Mouse (Mus musculus) gastrocnemius, postnatal 25 days (tissue): ENCODE results near the gene Col4a2. TPM values are rescaled to one million over a fixed set of nuclear protein-coding genes. Genes with fewer than 3 reads are reported as not detected.

Experiments
- DNase-seq: peaks from one replicate; pipeline ENCODE4 v3.0.0; 2022
- total RNA-seq, 2 experiments: library from RNA; stranded (reverse); gene quantifications; 1 replicate in 1 of 2; 2 replicates in 1 of 2; pipeline ENCODE4 v1.2.3; 2021

The Col4a2 gene
- total RNA-seq, 2 experiments from 2014 or later, result 101 to 136 TPM

DNA sequence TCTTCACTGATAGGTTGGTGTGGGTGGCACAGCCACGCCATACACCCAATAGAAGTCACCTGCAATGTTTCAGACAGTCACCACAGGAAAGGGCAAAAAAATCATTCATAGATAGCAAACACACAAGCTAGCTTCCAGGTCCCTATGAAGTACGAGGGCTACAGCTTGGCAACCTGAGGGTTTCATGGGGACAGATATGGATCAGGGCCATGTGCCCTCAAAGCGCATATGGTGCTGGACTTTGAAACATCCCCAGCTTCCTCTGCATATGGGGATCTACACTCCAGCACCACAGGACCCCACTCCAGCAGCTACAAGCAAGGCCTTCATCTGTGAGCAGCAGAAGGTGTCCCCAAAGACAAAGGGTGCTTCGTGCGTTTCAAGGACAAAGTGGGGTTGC lies 47.2 kb downstream of the Col4a2 start:
- DNase-seq, result no peak

DNA sequence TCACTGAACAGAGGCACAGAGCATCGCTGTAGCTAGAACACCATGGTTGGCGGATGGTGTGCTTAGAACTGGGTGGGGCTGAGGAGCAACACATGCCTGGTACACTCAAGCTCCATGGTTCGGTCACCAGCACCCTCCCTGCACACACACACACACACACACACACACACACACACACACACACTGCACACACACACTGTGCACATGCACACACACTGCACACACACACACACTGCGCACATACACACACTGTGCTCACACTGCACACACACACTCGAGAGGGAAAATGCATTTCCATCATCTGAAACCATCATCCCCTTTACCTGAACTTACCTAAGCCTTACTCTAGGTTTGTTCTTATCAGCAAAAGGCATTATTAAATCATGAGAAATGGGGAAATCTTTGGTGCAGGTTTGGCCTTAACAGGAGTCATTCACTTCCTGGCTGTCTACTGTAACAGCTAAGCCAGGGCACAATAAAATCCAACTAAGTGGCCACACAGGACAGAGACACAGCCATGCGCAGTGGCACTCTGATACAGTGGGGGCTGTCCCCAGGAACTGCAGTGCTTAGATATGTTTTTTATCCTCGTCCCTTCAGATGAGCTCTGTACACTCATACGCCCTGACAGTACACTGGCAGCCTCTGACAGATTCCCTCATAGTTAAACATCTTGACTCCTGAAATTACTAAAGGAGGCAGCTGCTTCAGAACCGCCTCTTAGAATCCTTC lies 49.1 kb downstream of the Col4a2 start:
- DNase-seq, result no peak

DNA sequence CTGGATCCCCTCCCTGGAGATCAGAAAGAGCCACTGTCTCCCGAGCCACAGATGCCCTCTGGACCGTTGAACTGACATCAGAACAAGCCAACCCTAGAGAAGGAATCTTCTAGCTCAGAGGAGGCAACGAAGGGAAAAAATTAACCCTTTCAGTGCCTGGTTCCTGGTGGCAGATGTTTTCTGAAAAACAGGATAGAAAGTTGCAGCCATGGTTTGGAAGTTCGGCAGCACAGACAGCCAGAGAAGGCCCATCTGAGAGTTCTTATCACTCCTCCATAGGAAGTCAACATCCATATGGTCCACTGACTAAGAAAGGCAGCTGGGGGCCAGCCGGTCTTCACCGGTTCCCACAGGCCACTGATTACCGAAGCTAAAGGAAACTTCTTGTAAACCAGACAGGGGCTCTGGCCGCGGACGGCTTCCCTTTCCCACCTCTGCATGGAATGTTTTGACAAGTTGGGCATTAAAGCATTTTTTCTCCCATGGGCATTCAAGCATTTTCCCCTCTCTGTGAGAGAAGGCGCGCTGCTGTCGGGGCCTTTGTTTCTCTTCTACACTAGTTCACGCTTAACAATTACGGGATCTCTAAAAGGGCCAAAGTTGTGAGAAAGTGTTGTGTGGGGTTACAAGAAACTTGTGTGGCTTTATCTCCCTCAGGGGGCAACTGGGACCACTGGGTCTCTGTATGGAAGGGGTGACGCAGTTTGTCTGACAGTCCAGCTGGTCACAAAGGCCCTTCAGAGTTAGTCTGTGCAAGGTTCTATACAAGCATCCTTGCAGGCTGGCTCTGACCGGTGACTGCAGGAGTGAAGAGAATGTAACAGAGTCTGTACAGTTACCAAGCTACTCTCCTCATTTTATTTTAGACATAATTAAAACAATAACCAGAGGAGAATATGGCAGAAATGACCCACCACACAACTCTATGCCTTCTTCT lies 49.9 kb downstream of the Col4a2 start:
- no peak for DNase-seq

DNA sequence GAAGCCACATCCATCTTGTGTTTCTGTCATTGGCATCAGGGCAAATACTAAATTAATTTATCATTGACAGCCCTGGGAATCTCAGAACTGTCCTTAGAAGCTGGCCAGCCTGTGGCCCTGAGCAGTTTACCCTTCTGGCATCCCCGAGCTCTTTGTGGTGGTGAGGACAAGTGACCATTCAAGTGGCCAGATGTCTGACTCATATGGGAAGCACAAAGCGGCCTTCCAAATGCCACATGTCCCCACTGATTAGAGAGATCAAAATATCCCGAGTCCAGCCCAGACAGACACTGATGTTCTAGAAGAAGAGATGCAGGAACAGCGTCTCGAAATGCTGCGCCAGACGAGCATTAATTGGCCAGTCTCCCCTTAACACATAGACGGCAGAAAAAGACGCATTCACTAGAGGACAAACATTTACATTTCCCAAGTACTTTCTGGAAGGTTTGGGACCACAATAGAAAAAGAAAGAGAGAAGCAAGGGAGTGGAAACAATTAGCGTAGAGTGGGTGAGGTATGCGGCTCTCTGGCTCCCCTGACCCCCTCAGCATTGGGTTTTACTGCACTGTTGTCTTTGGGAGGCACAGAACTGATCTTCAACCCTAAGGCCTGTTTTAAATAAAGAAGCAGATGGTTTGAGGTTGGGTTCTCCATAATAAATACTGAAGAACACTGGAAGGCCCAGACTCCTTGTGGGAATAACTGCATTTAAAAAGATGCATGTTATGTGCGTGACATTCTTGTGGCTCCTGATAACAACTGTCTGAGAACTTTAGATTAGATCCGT lies 50.9 kb downstream of the Col4a2 start:
- no peak for DNase-seq

DNA sequence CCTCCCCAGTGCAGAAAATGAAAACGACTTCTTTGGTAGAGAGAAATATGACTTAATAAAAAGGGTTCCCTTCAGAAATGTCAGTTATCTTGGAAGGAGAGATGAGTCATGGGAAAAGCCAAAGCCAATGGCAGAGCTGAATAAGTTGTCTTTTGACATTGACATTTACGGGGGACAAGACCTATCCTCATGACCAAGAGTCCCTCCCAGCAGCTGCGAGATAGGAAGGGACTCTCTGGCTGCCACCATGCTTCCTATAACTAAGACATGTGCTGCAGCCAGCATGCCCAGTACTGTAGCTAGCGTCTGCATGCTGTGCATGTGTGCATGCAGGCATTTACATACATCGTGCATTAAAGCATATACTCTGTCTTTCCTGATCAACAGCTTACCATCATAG lies 53.6 kb downstream of the Col4a2 start:
- no peak for DNase-seq

DNA sequence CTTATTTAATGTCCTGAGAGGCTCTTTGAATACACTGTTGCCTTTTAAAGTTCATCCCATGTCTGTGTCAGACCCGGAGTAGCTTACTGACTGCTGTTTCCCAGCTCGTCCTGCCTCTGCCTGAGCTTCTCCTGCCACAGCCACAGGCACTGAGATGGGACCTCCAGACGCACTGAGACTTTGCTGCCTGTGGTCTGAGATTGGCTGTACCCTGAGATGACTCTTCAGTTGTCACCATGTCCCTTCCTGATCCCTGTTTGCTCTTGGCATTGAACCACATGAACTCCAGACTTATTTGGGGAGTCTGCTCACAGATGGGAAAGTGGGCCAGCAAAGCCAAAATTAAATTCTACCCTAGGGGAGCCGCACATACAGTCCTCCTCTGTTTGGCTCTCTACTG lies 54.1 kb downstream of the Col4a2 start:
- DNase-seq, result no peak

DNA sequence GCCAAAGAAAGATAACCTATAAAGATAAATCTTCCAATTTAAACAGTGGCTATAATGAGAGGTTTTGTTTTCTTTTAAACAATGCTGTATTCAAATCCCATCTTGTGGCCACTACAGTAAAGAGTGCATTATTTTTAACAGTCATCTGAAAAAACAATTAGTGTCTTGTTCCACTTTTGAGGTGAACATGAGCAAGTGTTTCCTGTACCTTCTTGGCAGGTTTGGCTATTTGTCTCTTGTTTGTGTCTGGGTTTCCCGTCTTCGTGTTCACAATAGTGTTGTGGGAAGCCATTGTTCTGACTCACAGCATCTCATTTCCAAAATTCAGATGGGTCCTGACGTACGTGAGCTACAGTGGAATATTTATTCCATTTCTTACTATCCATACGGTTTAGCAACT lies 55.1 kb downstream of the Col4a2 start:
- DNase-seq, result no peak

DNA sequence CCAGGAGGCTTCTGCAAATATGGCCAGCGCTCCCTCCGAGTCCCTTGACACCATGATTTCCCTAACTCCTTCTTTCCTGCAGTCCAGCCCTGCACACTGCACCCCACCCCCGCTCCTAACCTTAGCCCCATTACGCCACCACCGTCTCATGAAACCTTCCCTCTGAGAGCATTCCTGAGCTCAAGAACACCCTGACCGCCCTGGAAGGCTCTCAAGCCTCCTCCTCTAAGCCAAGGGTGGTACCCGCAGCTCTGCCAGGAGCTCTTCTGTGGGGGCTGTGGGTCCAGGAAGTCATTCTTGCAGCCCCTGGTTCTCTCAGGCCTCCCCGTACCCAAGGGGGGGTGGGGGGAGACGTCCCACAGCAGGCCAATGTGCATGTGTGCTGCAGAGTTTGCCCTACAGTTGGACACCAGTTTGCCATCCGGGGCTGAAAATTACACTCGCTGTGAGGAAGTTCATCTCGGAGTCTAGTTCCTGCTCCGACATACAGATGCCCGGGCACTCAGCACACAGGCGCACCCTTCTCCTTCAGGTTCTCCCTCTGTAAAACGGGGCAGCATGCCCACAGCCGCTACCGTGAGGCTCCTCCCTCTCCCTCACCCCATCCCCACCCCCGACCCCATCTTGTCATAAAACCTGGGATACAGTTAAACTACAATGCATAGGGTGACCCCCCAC lies 57.1 kb downstream of the Col4a2 start:
- no peak for DNase-seq

DNA sequence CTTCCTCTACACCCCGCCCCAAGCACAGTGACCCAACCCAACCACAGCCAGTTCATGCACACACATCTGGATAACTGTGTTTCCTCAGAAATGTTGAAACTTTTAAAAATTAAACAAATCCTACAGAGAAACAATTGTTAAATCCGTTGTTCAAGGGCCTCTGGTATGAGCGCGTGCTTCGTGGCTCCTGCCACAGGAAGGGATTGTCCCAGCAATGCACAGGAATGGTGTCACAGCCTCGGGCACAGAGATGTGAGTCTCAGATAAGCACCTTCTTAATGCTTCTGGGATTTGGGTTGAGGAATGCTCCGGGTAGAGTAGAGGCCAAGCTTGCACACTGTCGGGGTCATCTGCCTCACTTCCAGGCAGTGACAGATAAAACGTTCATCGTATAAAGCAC lies 58.7 kb downstream of the Col4a2 start:
- DNase-seq, result no peak

DNA sequence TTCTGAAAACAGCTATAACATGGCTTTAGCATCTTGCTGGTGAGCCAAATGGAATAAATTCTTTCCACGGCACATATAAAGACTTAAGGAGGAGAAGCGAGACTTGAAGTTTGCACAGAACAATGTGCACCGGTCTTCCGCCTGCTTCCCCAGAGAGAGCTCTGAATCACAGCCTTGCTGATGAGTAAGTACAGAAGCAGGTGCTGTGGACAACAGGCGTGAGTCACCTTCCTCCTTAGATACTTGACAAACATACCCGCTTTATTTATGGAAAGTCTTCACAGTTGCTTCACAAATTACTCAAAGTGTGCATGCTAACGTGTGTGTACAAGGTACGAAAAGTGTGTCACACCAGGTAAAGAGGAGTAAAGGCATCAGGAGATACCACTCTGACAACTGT lies 59.5 kb downstream of the Col4a2 start:
- no peak for DNase-seq

DNA sequence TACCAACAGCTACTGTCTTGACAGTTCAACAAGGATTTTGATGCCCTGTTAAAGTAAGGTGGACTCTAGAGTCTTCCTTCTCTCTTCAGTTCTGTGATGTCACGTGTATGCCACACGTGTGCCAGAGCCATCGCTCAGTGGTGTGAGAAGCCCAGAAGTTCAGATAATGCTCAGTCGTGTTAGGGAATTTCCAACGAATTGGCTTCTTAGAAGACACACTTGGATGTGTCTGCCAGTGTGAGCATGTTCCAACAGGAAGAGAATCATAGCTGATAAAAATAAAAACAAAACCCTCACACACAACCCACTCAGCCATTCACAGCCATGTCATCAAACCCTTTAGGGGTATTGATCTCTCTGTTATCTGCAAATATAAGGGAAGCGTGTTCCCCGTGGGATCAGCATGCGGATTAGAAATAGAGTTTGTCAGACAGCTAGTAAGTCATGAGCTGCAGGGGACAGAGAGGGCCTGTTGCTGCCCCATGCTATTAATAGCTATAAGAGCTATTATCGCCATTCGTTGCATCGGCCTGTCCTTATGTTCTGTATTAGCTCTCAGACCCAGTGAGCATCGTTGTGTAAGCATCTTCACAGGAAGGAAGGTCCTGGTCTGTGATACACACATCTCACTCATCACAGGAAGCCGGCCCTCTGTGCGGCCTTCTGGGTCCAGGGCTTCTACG lies 61.2 kb downstream of the Col4a2 start:
- no peak for DNase-seq

DNA sequence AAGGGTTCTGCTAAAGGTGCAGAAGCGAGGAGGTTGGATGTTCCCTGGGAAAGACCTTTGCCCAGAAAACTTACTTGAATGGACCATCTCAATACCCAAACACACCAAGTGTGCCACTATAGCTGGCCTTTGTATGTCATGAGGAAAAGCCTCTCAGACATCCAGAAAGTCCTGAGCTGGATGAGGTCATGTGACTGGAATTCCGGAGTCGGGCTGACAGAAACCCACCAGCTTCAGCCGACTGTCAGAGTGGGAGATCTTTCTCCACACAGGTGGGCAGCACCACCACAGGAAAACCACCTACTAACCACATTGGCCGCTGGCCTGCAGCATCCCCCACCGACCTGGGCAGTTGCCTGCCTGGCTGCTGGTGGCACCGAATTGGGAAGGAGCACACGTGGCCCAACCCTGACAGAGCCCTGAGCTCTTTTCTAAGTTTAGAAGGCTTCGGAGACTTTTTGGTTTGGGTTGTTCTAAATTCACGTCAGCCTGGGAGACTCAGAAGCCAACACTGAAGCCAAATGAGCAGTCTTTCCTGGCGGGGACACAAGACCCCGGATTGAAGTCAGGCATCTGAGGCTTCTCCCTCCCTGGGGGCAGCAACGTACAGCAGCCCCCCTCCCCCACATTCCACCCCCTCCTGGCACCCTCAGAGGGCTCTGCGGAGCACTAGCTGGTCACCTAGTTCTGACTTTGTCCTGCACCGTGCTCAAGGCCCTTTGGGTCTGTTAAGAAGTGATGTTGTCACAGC lies 61.9 kb downstream of the Col4a2 start:
- DNase-seq, result no peak

DNA sequence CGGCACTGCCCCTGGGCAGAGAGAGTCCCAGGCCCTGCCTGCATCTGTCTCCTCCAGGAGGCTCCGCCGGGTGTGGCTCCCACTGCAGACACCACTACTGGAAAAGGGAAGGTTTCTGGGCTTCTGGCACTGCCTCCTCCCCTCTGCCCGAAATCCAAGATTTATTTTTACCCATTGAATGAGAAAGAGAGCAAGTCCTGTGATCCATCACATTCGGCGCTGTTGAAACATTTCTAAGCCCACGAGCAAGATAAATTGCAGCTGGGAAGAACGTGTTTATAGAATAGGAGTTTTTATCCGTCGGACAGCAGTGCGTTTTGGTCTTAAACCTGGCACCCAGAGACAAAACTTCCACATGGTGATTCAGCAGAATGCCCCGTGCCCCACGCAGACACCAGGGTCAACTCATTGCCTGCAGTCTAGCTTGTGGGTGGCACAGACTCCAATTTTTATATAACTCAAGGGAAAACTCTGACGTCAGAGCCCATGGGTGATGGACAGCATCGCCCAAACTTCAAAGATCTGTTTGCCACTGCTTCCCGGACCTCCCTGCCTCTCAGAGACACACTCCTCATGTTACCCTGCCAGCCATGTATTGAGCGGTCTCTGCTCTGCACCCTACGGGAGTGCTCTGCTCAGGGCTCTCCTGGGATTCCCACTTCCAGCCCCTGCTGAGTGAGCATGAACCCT lies 63.3 kb downstream of the Col4a2 start:
- peak; percentile 51 for DNase-seq

DNA sequence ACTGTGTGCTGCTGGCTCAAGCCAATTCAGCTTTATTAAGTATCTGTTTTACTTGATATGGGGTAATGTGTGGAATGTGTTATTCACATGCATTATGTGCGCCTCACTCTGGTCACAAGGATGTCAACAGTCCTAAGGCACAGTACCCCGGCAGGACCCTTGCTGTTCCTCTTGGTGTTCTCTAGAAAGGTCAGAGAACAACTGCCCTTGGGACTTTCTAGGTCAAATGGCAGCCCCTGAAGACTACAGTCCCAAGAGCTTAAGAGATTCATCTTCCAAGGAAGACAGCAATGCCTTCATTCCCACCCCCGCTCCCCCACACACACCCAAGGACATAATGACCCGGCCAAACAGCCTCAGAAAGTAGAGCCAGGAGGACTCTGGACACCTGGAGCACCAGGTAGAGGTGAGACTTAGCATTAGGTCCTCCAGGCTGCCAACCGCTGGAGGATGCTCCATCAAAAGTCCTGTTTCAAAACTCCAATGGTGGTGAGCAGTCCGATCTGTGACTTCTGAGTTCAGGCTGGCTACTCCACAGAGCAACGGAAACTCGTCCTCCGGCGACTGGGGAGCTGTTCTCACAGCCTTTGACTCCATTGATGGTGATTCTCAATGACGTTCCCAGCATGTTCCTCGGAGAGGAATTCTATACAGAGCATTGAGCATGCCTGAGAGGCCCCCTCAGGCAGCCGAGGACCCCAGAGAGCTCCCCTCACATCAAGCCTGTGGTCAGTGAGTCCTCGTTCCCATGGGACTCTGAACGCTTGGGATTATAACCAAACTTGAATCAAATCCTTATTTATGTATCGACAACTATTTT lies 65.0 kb downstream of the Col4a2 start:
- no peak for DNase-seq

DNA sequence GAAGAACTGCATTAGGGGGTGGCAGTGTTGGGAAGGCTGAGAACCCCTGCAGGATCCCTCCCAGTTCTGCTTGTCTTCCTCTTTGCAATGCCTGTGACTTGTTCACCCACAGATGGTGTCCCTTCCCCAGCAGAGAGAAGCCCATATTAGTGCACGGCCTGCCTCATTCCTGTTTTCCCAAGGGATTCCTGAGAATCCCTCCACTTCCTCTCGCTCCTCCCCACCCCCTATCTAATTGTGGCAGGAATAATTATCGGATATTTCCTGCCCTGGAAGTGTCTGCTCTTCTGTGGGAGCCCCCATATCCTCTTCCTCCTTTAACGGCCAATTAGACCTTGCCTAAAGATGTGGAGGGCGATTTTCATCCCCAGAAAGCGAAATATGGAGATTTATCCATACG lies 67.0 kb downstream of the Col4a2 start:
- DNase-seq, result no peak

DNA sequence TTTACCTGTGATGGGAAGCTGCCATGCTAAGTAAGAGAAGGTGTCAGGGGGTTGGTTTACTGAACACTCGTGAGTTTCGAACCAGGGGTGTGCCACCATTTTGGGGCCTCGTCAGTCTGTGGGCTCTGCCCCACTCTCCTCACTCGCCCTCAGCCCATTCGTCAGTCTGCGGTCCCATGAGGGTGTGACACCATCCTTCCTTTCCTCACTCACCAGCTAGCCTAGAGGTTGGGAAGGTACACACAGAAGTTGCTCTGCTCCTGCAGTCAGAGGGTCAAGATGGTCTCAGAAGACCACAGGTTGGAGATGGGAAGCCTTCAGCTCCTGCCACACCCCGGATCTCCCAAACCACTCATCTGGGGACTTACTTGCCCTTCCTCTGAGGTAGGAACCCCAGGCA lies 68.9 kb downstream of the Col4a2 start:
- DNase-seq, result no peak

DNA sequence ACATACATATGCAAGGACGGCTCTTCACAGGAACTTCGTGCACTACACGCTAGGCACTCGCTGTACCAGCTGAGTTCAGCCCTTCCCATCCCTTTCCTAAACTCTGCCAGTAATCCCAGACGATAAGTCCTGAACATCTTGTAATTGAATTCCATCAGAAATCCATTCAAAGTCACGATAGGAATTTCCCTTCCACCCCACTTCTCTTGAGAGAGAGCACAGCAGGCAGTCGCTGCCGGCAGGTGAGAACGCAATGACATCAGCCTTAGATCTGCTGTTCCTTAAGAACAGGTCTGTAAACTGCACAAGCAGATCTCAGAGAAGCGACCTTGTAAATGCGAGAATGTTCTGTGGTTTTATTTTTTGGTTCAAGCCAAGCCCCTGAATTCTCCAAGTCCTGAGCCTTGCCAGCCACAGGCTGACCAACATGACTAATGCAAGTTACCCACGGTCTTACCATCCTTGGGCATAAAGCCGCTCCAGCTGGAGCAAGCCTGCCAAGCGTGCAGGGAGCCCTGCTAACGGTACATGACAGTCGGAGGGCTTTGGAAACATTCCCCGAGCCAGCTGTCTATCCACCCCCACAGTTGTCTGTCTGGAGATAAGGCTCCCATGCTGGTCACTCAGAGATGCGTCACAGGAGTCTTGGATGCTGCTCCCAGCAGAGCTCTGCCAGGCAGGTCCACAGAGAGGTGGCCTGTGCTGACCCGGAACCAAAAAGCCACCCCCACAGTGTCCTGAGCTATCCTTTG lies 69.6 kb downstream of the Col4a2 start:
- DNase-seq, result peak; percentile 79

DNA sequence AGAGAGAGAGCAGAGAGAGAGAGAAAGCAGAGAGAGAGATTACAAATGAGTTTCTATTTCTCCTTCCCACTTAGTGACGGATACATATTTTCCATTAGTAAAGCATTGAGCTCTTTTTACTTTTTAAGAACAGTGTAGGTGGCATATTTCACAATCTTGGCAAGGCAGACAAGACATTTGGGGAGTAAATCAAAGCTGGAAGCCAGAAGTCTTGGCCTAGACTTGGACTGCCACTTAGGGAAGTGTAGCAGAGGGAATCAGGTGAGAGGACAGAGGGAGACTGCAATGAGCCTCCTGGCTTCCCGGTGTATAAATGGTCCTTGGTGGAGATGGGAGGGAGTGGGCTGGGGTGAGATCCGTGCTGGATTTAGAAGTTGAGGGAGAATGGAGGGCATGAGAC lies 70.3 kb downstream of the Col4a2 start:
- no peak for DNase-seq
